Mouse (Mus musculus): ENCODE measurements at regions not wholly inside any gene's neighbourhood (a gene's known extent, or its start where the extent isn't known, plus 50 kb on each side); places are given as distances from the start of the nearest gene placed in this dataset.

DNA sequence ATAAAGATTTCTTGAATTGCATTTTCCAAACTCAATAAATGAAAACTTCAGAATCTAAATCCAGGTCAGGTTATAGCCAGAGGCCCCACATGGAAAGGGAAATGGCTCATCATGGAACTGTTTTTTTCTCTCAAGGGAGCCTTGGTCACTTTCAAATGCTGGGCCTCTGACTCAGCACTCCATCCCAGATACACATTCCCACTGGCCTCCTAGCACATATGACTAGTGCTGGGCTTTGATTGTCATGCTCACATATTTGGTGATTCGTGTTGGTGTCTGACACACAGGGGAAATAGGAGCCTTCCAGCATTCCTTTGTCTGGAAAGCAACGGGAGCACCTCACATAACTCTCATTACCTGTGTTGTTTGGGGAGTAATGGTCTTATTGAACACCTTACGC lies 183.5 kb upstream of the Il12b start:
- TF ChIP-seq CTCF (IDR thresholded peaks at IDR 0.05; ENCODE audit: extremely low read depth, insufficient read depth, insufficient read length, insufficient replicate concordance) (no peak), POLR2A (IDR thresholded peaks at IDR 0.05; ENCODE audit: low read depth, low read length) (no peak)

All from spleen, adult 2 months (tissue).